ENCODE assay signal across 22 mouse cellular contexts in the genomic region with DNA sequence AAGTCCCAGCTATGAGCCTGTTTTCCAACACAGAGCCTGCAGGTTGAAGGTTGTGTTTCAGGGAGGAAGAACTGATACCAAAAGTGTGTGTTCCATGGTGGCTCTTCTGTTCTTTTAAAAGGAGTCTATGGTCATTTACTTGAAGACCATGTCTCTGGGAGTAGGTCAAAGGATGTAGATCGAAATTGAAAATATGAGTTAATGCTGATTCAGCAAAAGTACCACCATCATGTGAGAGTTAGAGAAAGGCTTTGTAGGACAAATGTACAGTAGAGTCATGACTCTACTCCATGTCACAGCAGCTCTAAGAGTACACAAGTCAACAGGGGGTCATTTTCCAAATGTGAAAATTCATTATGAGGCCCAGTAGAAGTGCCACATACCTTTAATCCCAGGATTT.
DNase-seq lines count a peak whose midpoint lies in the region; TF ChIP-seq lines count a peak whose summit lies in the region.
"Had no signal": no experiment of that assay in that cellular context is flagged by ENCODE, and none has a peak within 500 bp of the region (broad histone marks: within the 10 kb centered on the region; RNA-seq: fewer than 3 reads in every experiment).

No protein-coding gene starts in this region.

- TF ChIP-seq POLR2A in CH12.LX (IDR thresholded peaks at IDR 0.05; ENCODE audit: low read depth, low read length), result no peak
- TF ChIP-seq POLR2A in MEL (IDR thresholded peaks at IDR 0.05; ENCODE audit: control insufficient read depth in 1 of 2, insufficient read depth in 1 of 2, low read depth in 1 of 2, low read length in 2 of 2, poor library complexity in 1 of 2), result no peak

- H3K36me3 ChIP-seq in CH12.LX (replicated peaks in 1 of 2; ENCODE audit: control insufficient read depth in 1 of 2, insufficient read depth in 1 of 2, low read length in 1 of 2) (no peaks in the 10 kb centered on the region), ES-E14 (ENCODE audit: control insufficient read depth, insufficient read depth, low read length, poor library complexity, severe bottlenecking) (no peaks in the 10 kb centered on the region), MEL (ENCODE audit: control insufficient read depth in 1 of 2, insufficient read depth in 2 of 2, low read length in 2 of 2) (no peaks in the 10 kb centered on the region)
- H3K36me3 ChIP-seq: G1E had no signal

- H3K9me3 ChIP-seq in CH12.LX (replicated peaks; ENCODE audit: low read length) (no peaks in the 10 kb centered on the region), ES-E14 (ENCODE audit: control insufficient read depth, insufficient read depth, low read depth, low read length) (no peaks in the 10 kb centered on the region), MEL (replicated peaks; ENCODE audit: insufficient read depth, low read length) (no peaks in the 10 kb centered on the region)
- H3K9me3 ChIP-seq: G1E had no signal

- no peak overlapping the region for H3K4me3 ChIP-seq in gastrocnemius, adult 2 months
- H3K4me3 ChIP-seq in CH12.LX (replicated peaks in 1 of 3; ENCODE audit: low read depth in 2 of 3, low read length in 2 of 3, poor library complexity in 1 of 3), result no peak overlapping the region
- H3K4me3 ChIP-seq in ES-E14 (ENCODE audit: insufficient read depth in 1 of 2, low read depth in 1 of 2, low read length in 2 of 2, poor library complexity in 1 of 2, severe bottlenecking in 1 of 2), result no peak overlapping the region
- no peak overlapping the region for H3K4me3 ChIP-seq in MEL (ENCODE audit: control insufficient read depth in 1 of 2, insufficient read depth in 1 of 2, low read depth in 2 of 2, low read length in 2 of 2)

- intact Hi-C loops in gastrocnemius, adult 2 months (cut with DNase I), result no loop called here
- intact Hi-C loops in gastrocnemius, postnatal 14 days (cut with DNase I; ENCODE audit: low total_unique reads), result no loop called here

- dilution Hi-C loops in CH12.LX (cut with MboI; ENCODE audit: extremely low pct_ligation_motif_present, extremely low pct_unique_long_range_greater_than_20kb, low sequenced_read_pairs), result no loop called here

- no peak overlapping the region for H3K9ac ChIP-seq in CH12.LX (ENCODE audit: insufficient read depth, low read depth)
- H3K9ac ChIP-seq in ES-E14 (ENCODE audit: insufficient read depth, low read depth, low read length, poor library complexity, severe bottlenecking), result no peak overlapping the region
- H3K9ac ChIP-seq in MEL (ENCODE audit: control insufficient read depth, low read depth, low read length, poor library complexity, severe bottlenecking), result no peak overlapping the region

- DNase-seq in gastrocnemius, adult 2 months, result no peak
- no peak for DNase-seq in gastrocnemius, postnatal 14 days
- DNase-seq in CH12.LX (ENCODE audit: extremely low read depth) (no peak), ES-E14 (ENCODE audit: low read depth, low spot score) (no peak), MEL (ENCODE audit: low read depth, low spot score) (no peak)
- no peak for DNase-seq in right cerebral cortex, postnatal 36 days (ENCODE audit: low spot score in 2 of 2)
- DNase-seq in adrenal gland, adult 2 months, result no peak
- DNase-seq in thymus, postnatal 25 days, result no peak
- DNase-seq: adrenal gland, adult 8-10 months; adrenal gland, postnatal 10 days; adrenal gland, postnatal 14 days; adrenal gland, postnatal 25 days; adrenal gland, postnatal 36 days; B cell, adult 2 months; cerebellum, adult 11 months; cerebellum, adult 11-12 months; cerebellum, adult 18-20 months; cerebellum, adult 2 months; cerebellum, adult 8-10 months; cerebellum, adult 9-10 months had no signal

- H3K4me1 ChIP-seq in CH12.LX (ENCODE audit: control insufficient read depth in 1 of 2, insufficient read depth in 2 of 2) (no peaks in the 10 kb centered on the region), ES-E14 (ENCODE audit: control insufficient read depth in 2 of 2, insufficient read depth in 2 of 2, low read length in 2 of 2, poor library complexity in 1 of 2) (no peaks in the 10 kb centered on the region), MEL (ENCODE audit: control insufficient read depth in 1 of 2, insufficient read depth in 2 of 2, low read length in 2 of 2) (no peaks in the 10 kb centered on the region)

- H3K27me3 ChIP-seq in CH12.LX (replicated peaks), result no peaks in the 10 kb centered on the region
- H3K27me3 ChIP-seq in MEL (ENCODE audit: control insufficient read depth in 1 of 2, insufficient read depth in 2 of 2, low read length in 2 of 2), result no peaks in the 10 kb centered on the region
- H3K27me3 ChIP-seq: Patski had no signal

- TF ChIP-seq RAD21 in CH12.LX (IDR thresholded peaks at IDR 0.05; ENCODE audit: low read depth, low read length) (no peak), MEL (IDR thresholded peaks at IDR 0.05; ENCODE audit: low read depth, low read length) (no peak)

- no peak overlapping the region for H3K4me2 ChIP-seq in CH12.LX (ENCODE audit: insufficient read depth, low read depth, poor library complexity, severe bottlenecking)

- in situ Hi-C loops in CH12.LX (cut with MboI; ENCODE audit: low pct_ligation_motif_present, low pct_unique_long_range_greater_than_20kb, low sequenced_read_pairs), result no loop called here
- in situ Hi-C loops in ES-E14 (cut with MboI; ENCODE audit: low sequenced_read_pairs in 2 of 2, unreplicated experiment in 2 of 2), result no loop called here

- H3K79me2 ChIP-seq in CH12.LX (replicated peaks; ENCODE audit: control insufficient read depth, extremely low read depth, insufficient read depth, poor library complexity, severe bottlenecking) (no peaks in the 10 kb centered on the region), MEL (ENCODE audit: control insufficient read depth, insufficient read depth, low read length, poor library complexity) (no peaks in the 10 kb centered on the region)

- peak overlapping the region; percentile 76; the same call in 1 of the 2 replicates for H3K27ac ChIP-seq in gastrocnemius, adult 2 months
- H3K27ac ChIP-seq in CH12.LX (ENCODE audit: insufficient read depth, low read depth), result no peak overlapping the region
- no peak overlapping the region for H3K27ac ChIP-seq in ES-E14 (ENCODE audit: insufficient read depth, low read depth, low read length, poor library complexity, severe bottlenecking)
- no peak overlapping the region for H3K27ac ChIP-seq in MEL (ENCODE audit: control insufficient read depth, low read depth, low read length)

- no peak for TF ChIP-seq EP300 in CH12.LX (IDR thresholded peaks at IDR 0.05; ENCODE audit: low read length)
- no peak for TF ChIP-seq EP300 in MEL (IDR thresholded peaks at IDR 0.05; ENCODE audit: low read depth in 1 of 2, low read length in 2 of 2)

- TF ChIP-seq CTCF in gastrocnemius, adult 2 months (IDR thresholded peaks at IDR 0.05), result no peak
- TF ChIP-seq CTCF in CH12.LX (conservative IDR thresholded peaks at IDR 0.05 in 1 of 2, IDR thresholded peaks at IDR 0.05 in 1 of 2; ENCODE audit: low read depth in 2 of 2, low read length in 2 of 2) (no peak), MEL (IDR thresholded peaks at IDR 0.05 in 2 of 3, conservative IDR thresholded peaks at IDR 0.05 in 1 of 3; ENCODE audit: control insufficient read depth in 1 of 3, insufficient read depth in 1 of 3, low read depth in 2 of 3, low read length in 3 of 3, poor library complexity in 1 of 3, severe bottlenecking in 1 of 3) (no peak)

TF ChIP-seq in CH12.LX, 34 proteins besides CTCF, POLR2A, EP300 and RAD21:
- no peak for TF ChIP-seq PAX5 (IDR thresholded peaks at IDR 0.05; ENCODE audit: low read length)
- no peak for TF ChIP-seq TCF12 (IDR thresholded peaks at IDR 0.05; ENCODE audit: low read depth, low read length)
- TF ChIP-seq MAFK (IDR thresholded peaks at IDR 0.05; ENCODE audit: insufficient replicate concordance, low read length), result peak; percentile 98
- no peak for TF ChIP-seq JUN (IDR thresholded peaks at IDR 0.05; ENCODE audit: insufficient read depth, low read depth, low read length)
- TF ChIP-seq USF2 (conservative IDR thresholded peaks at IDR 0.05; ENCODE audit: low read depth, low read length), result no peak
- TF ChIP-seq MYC (IDR thresholded peaks at IDR 0.05; ENCODE audit: low read depth, low read length), result no peak
- no peak for TF ChIP-seq SIN3A (IDR thresholded peaks at IDR 0.05; ENCODE audit: low read length)

TF ChIP-seq in ES-E14, 5 proteins besides CTCF, POLR2A, EP300 and RAD21:
- TF ChIP-seq MAFK (IDR thresholded peaks at IDR 0.05; ENCODE audit: insufficient read depth, low read depth, low read length) (peak; percentile 97), ZNF384 (IDR thresholded peaks at IDR 0.05; ENCODE audit: low read depth, low read length) (no peak), ZC3H11A (IDR thresholded peaks at IDR 0.05; ENCODE audit: borderline replicate concordance, low read depth, low read length) (no peak), CHD2 (IDR thresholded peaks at IDR 0.05; ENCODE audit: low read depth, low read length) (no peak)

TF ChIP-seq in MEL, 35 proteins besides CTCF, POLR2A, EP300 and RAD21:
- no peak for TF ChIP-seq RCOR1 (IDR thresholded peaks at IDR 0.05; ENCODE audit: low read depth, low read length)
- no peak for TF ChIP-seq TCF12 (IDR thresholded peaks at IDR 0.05; ENCODE audit: low read depth, low read length)
- peak; percentile 57; the same call in 1 of the 2 replicates for TF ChIP-seq MAFK (IDR thresholded peaks at IDR 0.05; ENCODE audit: borderline replicate concordance, low read depth, low read length)
- no peak for TF ChIP-seq ZMIZ1 (IDR thresholded peaks at IDR 0.05; ENCODE audit: low read depth, low read length)
- TF ChIP-seq ETS1 (IDR thresholded peaks at IDR 0.05; ENCODE audit: low read depth, low read length), result no peak
- no peak for TF ChIP-seq ELF1 (IDR thresholded peaks at IDR 0.05; ENCODE audit: low read depth, low read length)
